Comparison of ENCODE assay signal across 11 mouse cellular contexts in genomic region chr17:26698846-26699245, GRCm38 (mm10). TPM values are rescaled to one million over a fixed set of nuclear protein-coding genes. Genes with fewer than 3 reads are reported as not detected.
DNase-seq lines count a peak whose midpoint lies in the region; ATAC-seq and TF ChIP-seq lines count a peak whose summit lies in the region.
"Had no signal": no experiment of that assay in that cellular context is flagged by ENCODE, and none has a peak within 500 bp of the region (broad histone marks: within the 10 kb centered on the region; RNA-seq: fewer than 3 reads in every experiment).

No protein-coding gene starts in this region.

- no peak overlapping the region for H3K4me3 ChIP-seq in heart, postnatal 0 days (ENCODE audit: low read depth, low read length)
- no peak overlapping the region for H3K4me3 ChIP-seq in heart, embryonic 11.5 days (ENCODE audit: low read depth, low read length)
- H3K4me3 ChIP-seq in spleen, adult 2 months (ENCODE audit: extremely low read depth, insufficient read depth, insufficient read length): no peak overlapping the region
- H3K4me3 ChIP-seq: forebrain, embryonic 13.5 days had no signal

- ATAC-seq in heart, postnatal 0 days (ENCODE audit: insufficient read depth, low read depth): no peak
- no peak for ATAC-seq in heart, embryonic 11.5 days (replicated peaks; ENCODE audit: insufficient number of reproducible peaks, low FRiP score, low TSS enrichment)
- 0 out of 2 replicates have a peak, but pooled peaks have one; percentile 42 for ATAC-seq in common myeloid progenitor, adult 5-6 weeks (replicated peaks; ENCODE audit: low read depth, poor library complexity, severe bottlenecking)
- ATAC-seq: forebrain, embryonic 13.5 days had no signal

- peak; percentile 41; the same call in 1 of the 2 replicates for TF ChIP-seq CTCF in heart, postnatal 0 days (IDR thresholded peaks at IDR 0.05; ENCODE audit: low read depth)
- peak; percentile 49; the same call in 1 of the 2 replicates for TF ChIP-seq CTCF in spleen, adult 2 months (IDR thresholded peaks at IDR 0.05; ENCODE audit: extremely low read depth, insufficient read depth, insufficient read length, insufficient replicate concordance)

- TF ChIP-seq POLR2A in spleen, adult 2 months (IDR thresholded peaks at IDR 0.05; ENCODE audit: low read depth, low read length): no peak

- H3K9ac ChIP-seq in heart, postnatal 0 days (replicated peaks; ENCODE audit: low read depth, low read length): no peak overlapping the region
- no peak overlapping the region for H3K9ac ChIP-seq in heart, embryonic 11.5 days (ENCODE audit: low read depth, low read length)
- H3K9ac ChIP-seq: forebrain, embryonic 13.5 days had no signal

- no peaks in the 10 kb centered on the region for H3K9me3 ChIP-seq in heart, postnatal 0 days (replicated peaks; ENCODE audit: control insufficient read depth, low read length)
- H3K9me3 ChIP-seq in heart, embryonic 11.5 days (replicated peaks; ENCODE audit: control insufficient read depth, low read length): no peaks in the 10 kb centered on the region
- H3K9me3 ChIP-seq: forebrain, embryonic 13.5 days had no signal

- DNase-seq in heart, postnatal 0 days (ENCODE audit: low spot score): no peak
- peak in 1 of 2 experiments; percentile 17 for DNase-seq in spleen, adult 2 months (ENCODE audit: low read depth in 1 of 2, low spot score in 2 of 2)
- no peak for DNase-seq in spleen, postnatal 36 days (ENCODE audit: low spot score in 2 of 2)
- peak; percentile 16 to 25 for DNase-seq in thymus, postnatal 36 days
- DNase-seq in cerebellum, adult 9-11 months: no peak
- no peak for DNase-seq in urinary bladder, adult 18-20 months (ENCODE audit: low spot score in 2 of 2)
- DNase-seq: cerebellum, postnatal 14 days; lung, postnatal 14 days had no signal

- peaks cover 49% of the 10 kb centered on the region for H3K36me3 ChIP-seq in heart, postnatal 0 days (replicated peaks; ENCODE audit: control insufficient read depth, insufficient read depth, low read length)
- H3K36me3 ChIP-seq in heart, embryonic 11.5 days (ENCODE audit: control insufficient read depth, insufficient read depth, low read length): peaks cover 10% of the 10 kb centered on the region; the same call in 1 of the 2 replicates
- peaks cover 30% of the 10 kb centered on the region for H3K36me3 ChIP-seq in spleen, adult 2 months (ENCODE audit: control insufficient read depth, insufficient read depth, low read length)

- TF ChIP-seq EP300 in heart, postnatal 0 days (IDR thresholded peaks at IDR 0.05; ENCODE audit: low read depth): no peak

- no peaks in the 10 kb centered on the region for H3K27me3 ChIP-seq in heart, postnatal 0 days (ENCODE audit: control insufficient read depth, insufficient read depth, low read length)
- no peaks in the 10 kb centered on the region for H3K27me3 ChIP-seq in heart, embryonic 11.5 days (ENCODE audit: control insufficient read depth, insufficient read depth, low read length)
- H3K27me3 ChIP-seq in spleen, adult 2 months (ENCODE audit: control insufficient read depth, insufficient read depth, low read length): no peaks in the 10 kb centered on the region
- H3K27me3 ChIP-seq: forebrain, embryonic 13.5 days had no signal

- H3K4me1 ChIP-seq in heart, postnatal 0 days (ENCODE audit: control insufficient read depth, insufficient read depth): peaks cover 27% of the 10 kb centered on the region
- H3K4me1 ChIP-seq in heart, embryonic 11.5 days (ENCODE audit: control insufficient read depth, insufficient read depth, low read length): peaks cover 42% of the 10 kb centered on the region
- H3K4me1 ChIP-seq in spleen, adult 2 months (ENCODE audit: control insufficient read depth, insufficient read depth, insufficient read length): no peaks in the 10 kb centered on the region

- WGBS in heart, postnatal 0 days: 91% methylated on average over 5 of the region's 5 CpGs
- WGBS in heart, embryonic 11.5 days (ENCODE audit: insufficient replicate concordance): 85% methylated on average over 5 of the region's 5 CpGs
- WGBS in spleen, adult 2 months: 88% methylated on average over 5 of the region's 5 CpGs

- H3K4me2 ChIP-seq in heart, postnatal 0 days (ENCODE audit: low read depth, low read length): no peak overlapping the region
- no peak overlapping the region for H3K4me2 ChIP-seq in heart, embryonic 11.5 days
- H3K4me2 ChIP-seq: forebrain, embryonic 13.5 days had no signal

- H3K27ac ChIP-seq in heart, postnatal 0 days (ENCODE audit: low read depth): peak overlapping the region; percentile 69; the same call in 1 of the 2 replicates
- no peak overlapping the region for H3K27ac ChIP-seq in heart, embryonic 11.5 days (ENCODE audit: low read depth, low read length)
- H3K27ac ChIP-seq in spleen, adult 2 months (ENCODE audit: insufficient read depth, low read length): no peak overlapping the region
- H3K27ac ChIP-seq: forebrain, embryonic 13.5 days had no signal

RNA-seq across cellular contexts. Expression of gene Crebrf, which starts 16.6 kb away (rescaled TPM):
- 13.6 and 23.8 TPM in 2 replicates for total RNA-seq in heart, postnatal 0 days (2014; rRNA removed; ENCODE audit: low replicate concordance)
- polyA plus RNA-seq in heart, postnatal 0 days (2015; fragmentation: Nextera tagmentation; extraction: Ambion mirVana): 11.8 and 17.3 TPM in 2 replicates
- polyA plus RNA-seq in heart, embryonic 11.5 days (2014; fragmentation: Nextera tagmentation; extraction: Ambion mirVana): 3.8 and 4.6 TPM in 2 replicates
- polyA plus RNA-seq in spleen, adult 2 months (2012; rRNA removed): 4.5 and 5.4 TPM in 2 replicates
- 24.3 and 33.2 TPM in 2 replicates for total RNA-seq in common myeloid progenitor, adult 5-6 weeks (2017)

RNA-seq across cellular contexts. Expression of gene Atp6v0e, which starts 35.8 kb away (rescaled TPM):
- 224 and 298 TPM in 2 replicates for total RNA-seq in heart, postnatal 0 days (2014; rRNA removed; ENCODE audit: low replicate concordance)
- 206 and 223 TPM in 2 replicates for polyA plus RNA-seq in heart, postnatal 0 days (2015; fragmentation: Nextera tagmentation; extraction: Ambion mirVana)
- 189 and 204 TPM in 2 replicates for polyA plus RNA-seq in heart, embryonic 11.5 days (2014; fragmentation: Nextera tagmentation; extraction: Ambion mirVana)
- polyA plus RNA-seq in spleen, adult 2 months (2012; rRNA removed): 150 and 192 TPM in 2 replicates
- 236 and 246 TPM in 2 replicates for total RNA-seq in common myeloid progenitor, adult 5-6 weeks (2017)

Comparison
In these comparisons a context has a peak if more than half of its experiments do, and no peak if none do; other contexts are left out.
1. DNase-seq: peak in thymus, postnatal 36 days (2 of 2); none in heart, postnatal 0 days (single experiment), spleen, postnatal 36 days (0 of 2), cerebellum, adult 9-11 months (single experiment) and urinary bladder, adult 18-20 months (0 of 2).